Mouse (Mus musculus) fibroblast of lung, adult 2 months (primary cell): ENCODE measurements around the gene Pde4dip.

ENCODE experiments used
- DNase-seq: peaks from one replicate; pipeline ENCODE4 v3.0.0-alpha.2; 2011; ENCODE audit warnings: low read depth

Gene Pde4dip

GRCm38 (mm10) chr3:97801178-97801699 lies 87.3 kb downstream of the Pde4dip start:
- DNase-seq: no peak

GRCm38 (mm10) chr3:97800657-97801056 lies 87.8 kb downstream of the Pde4dip start:
- no peak for DNase-seq

- DNase-seq: no peak
Observed at GRCm38 (mm10) chr3:97800004-97800403, 88.5 kb downstream of the Pde4dip start.

- DNase-seq: no peak
Observed at GRCm38 (mm10) chr3:97799267-97799666, 89.2 kb downstream of the Pde4dip start.

GRCm38 (mm10) chr3:97797371-97797770 lies 91.1 kb downstream of the Pde4dip start:
- no peak for DNase-seq

GRCm38 (mm10) chr3:97793995-97794394 lies 94.5 kb downstream of the Pde4dip start:
- peak; percentile 53 for DNase-seq

GRCm38 (mm10) chr3:97790150-97790549 lies 98.4 kb downstream of the Pde4dip start:
- DNase-seq: no peak

DNA sequence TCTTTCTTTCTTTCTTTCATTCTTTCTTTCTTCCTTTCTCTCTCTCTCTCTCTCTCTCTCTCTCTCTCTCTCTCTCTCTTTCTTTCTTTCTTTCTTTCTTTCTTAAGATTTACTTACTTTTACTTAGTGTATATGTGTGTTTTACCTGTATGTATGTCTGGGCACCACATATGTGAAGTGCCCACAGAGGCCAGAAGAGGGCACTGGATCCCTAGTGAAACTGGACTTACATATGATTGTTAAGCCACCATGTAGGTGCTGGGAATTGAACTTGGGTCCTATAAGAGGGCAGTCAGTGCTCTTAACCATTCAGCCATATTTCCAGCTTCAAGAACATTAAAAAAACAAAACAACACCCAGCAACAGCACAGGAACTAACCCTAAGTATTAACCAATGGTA lies 99.2 kb downstream of the Pde4dip start:
- DNase-seq: no peak

GRCm38 (mm10) chr3:97776195-97776594 lies 112.3 kb downstream of the Pde4dip start:
- no peak for DNase-seq

DNA sequence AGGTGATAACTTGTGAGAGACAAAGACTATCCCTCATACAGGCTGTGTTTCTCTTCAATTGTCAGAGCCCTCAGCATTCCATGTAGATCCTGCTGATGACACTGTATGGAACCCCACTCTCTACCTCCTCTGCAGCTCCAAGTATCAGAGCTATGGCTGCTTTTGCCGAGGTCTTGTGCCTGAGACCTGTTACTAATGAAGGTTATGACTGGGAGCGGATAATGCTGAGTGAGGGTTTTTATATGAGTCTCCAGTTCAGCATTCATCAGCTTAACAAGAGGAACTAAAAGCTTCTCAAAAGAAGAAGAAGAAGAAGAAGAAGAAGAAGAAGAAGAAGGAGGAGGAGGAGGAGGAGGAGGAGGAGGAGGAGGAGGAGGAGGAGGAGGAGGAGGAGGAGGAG lies 112.8 kb downstream of the Pde4dip start:
- no peak for DNase-seq

DNA sequence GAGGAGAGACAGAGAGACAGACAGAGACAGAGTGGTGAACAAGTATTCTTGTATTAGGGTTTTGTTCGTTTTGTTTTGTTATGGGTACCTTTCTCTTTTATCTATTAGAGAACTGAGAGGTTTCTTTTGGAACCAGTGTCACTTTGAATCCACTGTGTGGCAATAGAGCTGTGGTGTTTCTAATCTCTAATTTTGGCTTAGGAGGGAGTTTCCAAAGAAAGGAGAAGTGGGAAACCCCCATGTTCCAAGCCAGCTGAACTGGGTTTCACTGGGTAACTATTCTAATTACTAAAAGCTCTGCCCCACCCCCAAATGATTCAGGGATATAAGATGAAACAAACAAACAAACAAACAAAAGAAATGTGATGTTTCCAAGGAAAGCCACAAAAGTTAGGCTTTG lies 113.6 kb downstream of the Pde4dip start:
- no peak for DNase-seq

GRCm38 (mm10) chr3:97767771-97768762 lies 120.4 kb downstream of the Pde4dip start:
- DNase-seq: peak; percentile 92

- no peak for DNase-seq
Observed at GRCm38 (mm10) chr3:97767041-97767770, 121.3 kb downstream of the Pde4dip start.

DNA sequence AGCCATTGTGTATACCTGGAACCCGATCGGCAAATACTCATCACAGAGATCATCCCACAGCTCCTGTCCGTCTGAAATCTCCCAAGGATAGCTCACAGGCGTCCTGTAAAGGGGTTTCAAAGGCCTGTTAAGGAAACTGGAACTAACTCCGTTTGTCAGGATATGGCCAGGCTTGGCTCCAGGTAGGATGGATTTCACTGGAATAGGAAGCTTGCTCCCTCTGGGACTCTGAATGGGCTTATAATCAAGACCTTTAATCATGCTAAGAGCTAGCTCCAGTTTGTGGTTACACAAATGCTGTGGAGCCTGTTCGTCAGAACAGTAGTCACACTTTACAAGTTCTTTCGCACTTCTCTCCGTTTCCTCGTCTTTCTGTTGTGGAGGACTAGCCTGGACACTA lies 122.0 kb downstream of the Pde4dip start:
- DNase-seq: no peak

DNA sequence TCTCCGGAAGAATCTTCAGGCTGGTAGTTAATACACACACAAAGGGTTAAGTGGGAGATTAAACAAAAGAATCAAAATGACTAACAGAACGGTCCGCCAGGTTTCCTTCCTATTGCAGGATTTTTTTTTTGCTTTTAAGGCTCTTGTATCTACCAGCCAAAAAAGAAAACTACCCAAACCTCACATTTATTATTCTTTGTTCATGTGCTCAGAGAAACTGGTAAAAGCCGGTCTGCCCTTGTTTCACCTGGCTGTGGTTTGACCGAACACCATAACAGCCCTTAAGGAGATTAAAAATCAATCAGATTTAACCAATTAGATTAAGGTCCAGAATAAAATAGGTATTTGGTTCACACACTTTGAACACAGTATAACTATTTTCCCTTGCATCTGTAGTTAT lies 124.4 kb downstream of the Pde4dip start:
- DNase-seq: no peak

DNA sequence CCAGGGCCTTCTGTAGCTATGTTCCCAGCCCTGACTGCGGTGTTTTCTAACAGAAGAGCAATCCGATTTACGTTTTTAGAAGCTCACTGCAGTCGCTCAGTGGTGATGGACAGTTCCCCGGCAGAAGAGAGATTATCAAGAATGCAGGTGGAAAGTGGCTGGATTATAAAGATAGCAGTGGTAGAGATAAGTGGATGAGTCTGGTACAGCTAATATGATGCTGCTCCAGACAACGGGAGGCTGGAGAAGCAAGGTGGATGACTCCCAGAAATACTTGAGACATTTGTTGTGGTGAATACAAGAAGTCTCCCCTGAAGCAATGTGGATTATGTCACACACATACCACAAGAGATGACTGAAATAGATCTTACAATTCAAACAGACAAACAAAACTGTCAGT lies 126.6 kb downstream of the Pde4dip start:
- no peak for DNase-seq

- DNase-seq: no peak
Observed at GRCm38 (mm10) chr3:97761168-97761567, 127.3 kb downstream of the Pde4dip start.

GRCm38 (mm10) chr3:97759846-97760245 lies 128.7 kb downstream of the Pde4dip start:
- DNase-seq: no peak

DNA sequence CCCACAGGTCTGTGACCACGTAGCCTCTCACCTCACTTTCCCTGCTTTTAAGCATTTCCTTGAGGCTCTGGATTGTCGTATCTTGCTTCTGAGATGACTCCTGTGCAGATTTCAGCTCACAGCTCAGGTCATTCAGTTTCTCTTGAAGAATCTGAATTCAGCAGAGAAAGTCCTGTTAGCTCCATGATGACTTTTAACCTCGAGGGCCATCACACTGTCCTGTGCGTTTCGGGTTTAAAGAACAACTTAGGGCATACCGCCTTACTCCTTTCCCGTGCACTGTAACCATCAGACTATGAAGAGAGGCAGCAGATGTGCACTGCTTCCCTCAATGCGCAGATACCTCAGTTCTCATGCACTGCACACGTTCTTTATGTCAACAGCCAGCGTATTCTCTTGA lies 131.0 kb downstream of the Pde4dip start:
- no peak for DNase-seq

- DNase-seq: no peak
Observed at GRCm38 (mm10) chr3:97756283-97757074, 132.0 kb downstream of the Pde4dip start.

- no peak for DNase-seq
Observed at GRCm38 (mm10) chr3:97755411-97755810, 133.1 kb downstream of the Pde4dip start.

DNA sequence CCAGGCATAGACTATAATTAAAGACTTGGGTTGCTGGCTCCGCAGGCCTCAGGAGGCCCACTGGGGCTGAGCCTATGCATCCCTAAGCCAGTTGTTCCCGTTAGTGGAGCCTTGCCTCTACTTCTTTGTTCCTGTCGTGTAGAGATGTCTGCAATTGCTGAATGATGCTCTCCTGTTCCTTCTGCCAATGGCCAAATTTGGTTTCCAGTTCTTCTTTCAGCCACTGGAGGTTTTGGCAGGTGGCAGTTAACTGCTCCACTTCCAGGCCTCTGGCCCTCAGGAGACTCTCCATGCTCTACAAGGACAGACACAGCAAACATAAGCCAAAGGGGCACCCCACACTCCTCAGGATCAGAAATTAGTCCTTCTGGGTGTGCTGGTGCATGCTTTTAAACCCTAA lies 135.6 kb downstream of the Pde4dip start:
- DNase-seq: no peak
